Mouse (Mus musculus) lung, embryonic 16.5 days (tissue): ENCODE measurements around the gene Micu1. TPM values are rescaled to one million over a fixed set of nuclear protein-coding genes. Genes with fewer than 3 reads are reported as not detected.

Source experiments
- ATAC-seq: fragments of 200-750 bp; cut with Nextera tagmentation; 2 replicates; pipeline ENCODE4 v1.8.0; 2017; ENCODE audit warnings: low read depth, mild to moderate bottlenecking, moderate library complexity
- H3K27ac ChIP-seq: fragments of 300-500 bp; sonication (generic); 2 replicates; pipeline ENCODE4 v1.5.1; 2014; ENCODE audit warnings: mild to moderate bottlenecking, control low read depth, low read length
- H3K27me3 ChIP-seq: fragments of 300-500 bp; sonication (generic); 2 replicates; pipeline ENCODE4 v1.6.1; 2014; ENCODE audit warnings: low read depth, low read length, mixed read lengths; ENCODE audit not compliant: control insufficient read depth, insufficient read depth
- H3K36me3 ChIP-seq: fragments of 300-500 bp; sonication (generic); 2 replicates; pipeline ENCODE4 v1.6.1; 2014; ENCODE audit warnings: low read length; ENCODE audit not compliant: control insufficient read depth, insufficient read depth
- H3K4me1 ChIP-seq: fragments of 300-500 bp; sonication (generic); replicated peaks from 2 replicates; pipeline ENCODE4 v1.6.1; 2014; ENCODE audit warnings: low read length, mixed read lengths; ENCODE audit not compliant: control insufficient read depth, insufficient read depth
- H3K4me2 ChIP-seq: fragments of 300-500 bp; sonication (generic); 2 replicates; pipeline ENCODE4 v1.6.1; 2014; ENCODE audit warnings: low read depth, low read length, control low read depth
- H3K4me3 ChIP-seq: fragments of 300-500 bp; sonication (generic); 2 replicates; pipeline ENCODE4 v1.5.1; 2014; ENCODE audit warnings: mild to moderate bottlenecking, low read length, control low read depth
- H3K9ac ChIP-seq: fragments of 300-500 bp; sonication (generic); 2 replicates; pipeline ENCODE4 v1.6.1; 2014; ENCODE audit warnings: low read length, control low read depth
- H3K9me3 ChIP-seq: fragments of 300-500 bp; sonication (generic); 2 replicates; pipeline ENCODE4 v1.6.1; 2016; ENCODE audit warnings: low read length; ENCODE audit not compliant: control insufficient read depth
- WGBS: fragments of 180-500 bp; shearing (Covaris S2); extraction: QIAGEN DNeasy Blood & Tissue Kit; methylation state at CpG from one replicate; pipeline ENCODE4 v1.1.7; 2014; 5-methylcytosine and 5-hydroxymethylcytosine counted together
- polyA plus RNA-seq: library from polyadenylated mRNA; unstranded; fragments of >200 nt; fragmentation: Nextera tagmentation; extraction: Ambion mirVana; gene quantifications from 2 replicates; pipeline ENCODE4 v1.2.1, GENCODE M21; 2015

The Micu1 gene
- polyA plus RNA-seq, 1 experiment from 2014 or later = 68.8 TPM

DNA sequence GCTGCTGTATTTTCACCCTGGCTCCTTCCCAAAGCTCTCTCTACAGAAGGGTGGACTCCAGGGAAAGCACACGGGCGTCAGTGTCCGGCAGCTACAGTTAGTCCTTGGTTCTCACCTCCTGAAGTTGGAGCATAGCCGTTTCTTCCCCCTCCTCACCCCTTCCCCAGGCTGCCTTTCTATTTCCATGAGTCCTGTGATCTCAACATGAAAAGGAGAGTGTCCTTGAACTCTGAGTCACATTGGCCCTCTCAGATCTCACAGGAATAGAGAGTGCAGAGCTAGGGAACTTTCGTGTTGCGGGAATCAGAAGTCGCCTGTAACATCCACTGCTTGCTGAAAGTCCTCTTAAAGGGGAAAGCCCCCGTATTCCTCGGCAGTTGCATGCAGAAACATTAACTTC is 116.9 kb downstream of the Micu1 start:
- no peaks in the 10 kb centered on the region for H3K27me3 ChIP-seq
- no peak overlapping the region for H3K4me3 ChIP-seq
- H3K36me3 ChIP-seq = no peaks in the 10 kb centered on the region
- H3K4me2 ChIP-seq = no peak overlapping the region
- no peak overlapping the region for H3K27ac ChIP-seq
- ATAC-seq = no peak
- H3K4me1 ChIP-seq = no peaks in the 10 kb centered on the region
- 70% methylated on average over 9 of the region's 9 CpGs for WGBS
- no peaks in the 10 kb centered on the region for H3K9me3 ChIP-seq
- no peak overlapping the region for H3K9ac ChIP-seq

DNA sequence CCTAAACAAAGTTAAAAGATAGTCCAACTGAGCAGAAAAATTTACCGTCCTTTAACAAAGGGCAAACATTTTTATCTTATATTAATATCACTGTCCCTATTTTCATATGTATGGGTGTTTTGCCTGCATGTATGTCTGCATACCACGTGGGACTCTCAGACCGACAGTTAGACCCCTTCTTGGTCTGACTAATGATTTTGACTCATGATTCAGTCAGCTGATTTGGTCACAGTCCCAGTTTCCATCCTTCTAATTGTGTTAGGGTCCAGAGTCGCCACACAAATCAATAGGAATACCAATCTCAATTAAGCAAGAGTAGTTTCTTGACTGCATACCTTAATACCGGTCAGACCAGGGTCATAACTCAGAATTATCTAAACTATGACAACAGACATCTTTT is 118.6 kb downstream of the Micu1 start:
- 81% methylated on average over 5 of the region's 5 CpGs for WGBS
- H3K4me3 ChIP-seq = no peak overlapping the region
- no peaks in the 10 kb centered on the region for H3K4me1 ChIP-seq
- ATAC-seq = no peak
- no peak overlapping the region for H3K4me2 ChIP-seq
- H3K27me3 ChIP-seq = no peaks in the 10 kb centered on the region
- no peak overlapping the region for H3K9ac ChIP-seq
- H3K27ac ChIP-seq = no peak overlapping the region
- H3K36me3 ChIP-seq = no peaks in the 10 kb centered on the region
- H3K9me3 ChIP-seq = no peaks in the 10 kb centered on the region

GRCm38 (mm10) chr10:59821334-59822066 is 119.2 kb downstream of the Micu1 start:
- no peaks in the 10 kb centered on the region for H3K27me3 ChIP-seq
- ATAC-seq = peak; percentile 56; the same call in 1 of the 2 replicates

GRCm38 (mm10) chr10:59822857-59823256 is 120.6 kb downstream of the Micu1 start:
- H3K9ac ChIP-seq = no peak overlapping the region
- H3K27me3 ChIP-seq = no peaks in the 10 kb centered on the region
- no peak for ATAC-seq
- H3K36me3 ChIP-seq = peaks cover 6% of the 10 kb centered on the region
- H3K4me2 ChIP-seq = no peak overlapping the region
- H3K27ac ChIP-seq = no peak overlapping the region
- H3K4me3 ChIP-seq = no peak overlapping the region
- WGBS = 79% methylated on average over 10 of the region's 10 CpGs
- no peaks in the 10 kb centered on the region for H3K4me1 ChIP-seq
- H3K9me3 ChIP-seq = no peaks in the 10 kb centered on the region

More at GRCm38 (mm10) chr10:59821334-59822066, 119.2 kb downstream of the Micu1 start:
- Histone ChIP-seq H3K9ac (no peak overlapping the region), H3K4me2 (no peak overlapping the region), H3K36me3 (no peaks in the 10 kb centered on the region), H3K4me1 (no peaks in the 10 kb centered on the region), H3K9me3 (no peaks in the 10 kb centered on the region), H3K27ac (no peak overlapping the region), H3K4me3 (no peak overlapping the region)
- WGBS = 86% methylated on average over 7 of the region's 7 CpGs

- Histone ChIP-seq H3K4me2 (no peak overlapping the region), H3K9me3 (no peaks in the 10 kb centered on the region), H3K4me1 (no peaks in the 10 kb centered on the region), H3K27ac (no peak overlapping the region), H3K36me3 (peaks cover 18% of the 10 kb centered on the region), H3K4me3 (no peak overlapping the region), H3K9ac (no peak overlapping the region), H3K27me3 (no peaks in the 10 kb centered on the region)
- ATAC-seq = no peak
- 74% methylated on average over 16 of the region's 16 CpGs for WGBS
Measured at GRCm38 (mm10) chr10:59825137-59825812, 123.0 kb downstream of the Micu1 start.

DNA sequence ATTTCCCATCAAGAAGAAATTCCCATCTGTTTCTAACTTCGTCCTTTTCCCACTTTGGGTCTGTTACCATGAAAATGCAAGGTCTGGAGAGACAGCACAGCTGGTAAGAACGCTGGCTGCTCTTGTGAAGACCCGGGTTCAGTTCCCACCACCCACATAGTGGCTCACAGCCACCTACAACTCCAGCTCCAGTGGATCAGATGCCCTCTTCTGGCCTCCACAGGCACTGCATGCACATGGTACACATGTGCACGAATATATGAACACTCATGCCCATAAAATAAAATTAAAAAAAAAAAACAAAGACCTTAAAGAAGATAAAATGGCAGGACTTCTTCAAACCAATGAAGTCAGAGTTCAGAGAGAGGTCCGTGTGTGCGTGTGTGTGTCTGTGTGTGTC is 127.6 kb downstream of the Micu1 start:
- H3K27me3 ChIP-seq = no peaks in the 10 kb centered on the region
- no peak overlapping the region for H3K27ac ChIP-seq
- no peak overlapping the region for H3K9ac ChIP-seq
- no peak overlapping the region for H3K4me2 ChIP-seq
- no peak for ATAC-seq
- no peak overlapping the region for H3K4me3 ChIP-seq
- peaks cover 24% of the 10 kb centered on the region for H3K36me3 ChIP-seq
- 91% methylated on average over 6 of the region's 6 CpGs for WGBS
- no peaks in the 10 kb centered on the region for H3K9me3 ChIP-seq
- H3K4me1 ChIP-seq = no peaks in the 10 kb centered on the region

DNA sequence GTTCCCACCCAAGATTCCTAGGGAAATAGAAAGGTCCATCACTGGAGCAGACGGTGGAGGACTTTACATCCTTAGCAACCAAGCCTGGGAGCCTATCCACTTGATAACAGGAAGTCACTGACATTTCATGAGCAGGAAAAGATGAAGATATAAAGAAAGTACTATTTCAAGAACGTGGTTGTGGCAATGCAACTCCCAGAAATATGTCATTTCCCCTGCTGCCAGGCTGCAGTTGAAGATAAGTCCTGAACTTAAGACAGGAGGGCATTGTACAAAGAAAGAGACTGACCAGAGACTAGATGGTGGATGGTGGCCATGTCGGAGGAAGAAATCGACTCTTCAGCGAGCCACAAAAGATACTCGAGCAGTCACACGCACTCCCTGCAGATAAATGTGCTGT is 129.7 kb downstream of the Micu1 start:
- Histone ChIP-seq H3K4me1 (no peaks in the 10 kb centered on the region), H3K27ac (no peak overlapping the region), H3K4me2 (no peak overlapping the region), H3K27me3 (no peaks in the 10 kb centered on the region), H3K4me3 (no peak overlapping the region), H3K9me3 (no peaks in the 10 kb centered on the region), H3K9ac (no peak overlapping the region), H3K36me3 (peaks cover 24% of the 10 kb centered on the region)
- 67% methylated on average over 7 of the region's 7 CpGs for WGBS
- ATAC-seq = no peak

- H3K9ac ChIP-seq = no peak overlapping the region
- 66% methylated on average over 14 of the region's 14 CpGs for WGBS
- ATAC-seq = no peak
- no peak overlapping the region for H3K4me2 ChIP-seq
- H3K27ac ChIP-seq = no peak overlapping the region
- no peaks in the 10 kb centered on the region for H3K4me1 ChIP-seq
- 0 out of 2 replicates have a peak, but pooled peaks cover 5% of the 10 kb centered on the region for H3K36me3 ChIP-seq
- no peak overlapping the region for H3K4me3 ChIP-seq
- no peaks in the 10 kb centered on the region for H3K27me3 ChIP-seq
- H3K9me3 ChIP-seq = no peaks in the 10 kb centered on the region
Measured at GRCm38 (mm10) chr10:59835301-59836155, 133.3 kb downstream of the Micu1 start.

- H3K27me3 ChIP-seq = no peaks in the 10 kb centered on the region
- H3K4me2 ChIP-seq = no peak overlapping the region
- no peaks in the 10 kb centered on the region for H3K4me1 ChIP-seq
- no peak for ATAC-seq
- H3K27ac ChIP-seq = no peak overlapping the region
- H3K9me3 ChIP-seq = no peaks in the 10 kb centered on the region
- H3K4me3 ChIP-seq = no peak overlapping the region
- 0 out of 2 replicates have a peak, but pooled peaks cover 5% of the 10 kb centered on the region for H3K36me3 ChIP-seq
- WGBS = 71% methylated on average over 5 of the region's 5 CpGs
- no peak overlapping the region for H3K9ac ChIP-seq
Measured at GRCm38 (mm10) chr10:59837490-59837889, 135.2 kb downstream of the Micu1 start.
